Mouse (Mus musculus) fibroblast of lung, adult 2 months (primary cell): Measurements from ENCODE around the gene Prtn3.

ENCODE experiments used
- DNase-seq: peaks from one replicate; pipeline ENCODE4 v3.0.0-alpha.2; 2011; ENCODE audit warnings: low read depth

Gene Prtn3

GRCm38 (mm10) chr10:79874290-79874862 is at the start of gene Prtn3, which contains the start of gene Plppr3:
TSS of gene Prtn3 (plus strand) at chr10:79874476.
TSS of gene Plppr3 (minus strand) at chr10:79874634.
- DNase-seq: no peak

GRCm38 (mm10) chr10:79831583-79831982 is 42.7 kb upstream of the Prtn3 start:
- no peak for DNase-seq

GRCm38 (mm10) chr10:79832026-79832785 is 42.1 kb upstream of the Prtn3 start:
- no peak for DNase-seq

GRCm38 (mm10) chr10:79832786-79833181 is 41.5 kb upstream of the Prtn3 start:
- no peak for DNase-seq

- no peak for DNase-seq
Observed at GRCm38 (mm10) chr10:79834769-79835398, 39.4 kb upstream of the Prtn3 start.

GRCm38 (mm10) chr10:79836918-79837317 is 37.4 kb upstream of the Prtn3 start:
- DNase-seq: no peak

- no peak for DNase-seq
Observed at GRCm38 (mm10) chr10:79838151-79838550, 36.1 kb upstream of the Prtn3 start.

GRCm38 (mm10) chr10:79840091-79840490 is 34.2 kb upstream of the Prtn3 start:
- no peak for DNase-seq

GRCm38 (mm10) chr10:79840644-79841551 is 33.4 kb upstream of the Prtn3 start:
- peak; percentile 50 for DNase-seq

GRCm38 (mm10) chr10:79842322-79842721 is 32.0 kb upstream of the Prtn3 start:
- no peak for DNase-seq

- DNase-seq: no peak
Observed at GRCm38 (mm10) chr10:79843476-79843875, 30.8 kb upstream of the Prtn3 start.

- DNase-seq: no peak
Observed at GRCm38 (mm10) chr10:79846553-79846952, 27.7 kb upstream of the Prtn3 start.

GRCm38 (mm10) chr10:79849941-79850628 is 24.2 kb upstream of the Prtn3 start:
- DNase-seq: no peak

- no peak for DNase-seq
Observed at GRCm38 (mm10) chr10:79851653-79852052, 22.6 kb upstream of the Prtn3 start.

- DNase-seq: no peak
Observed at GRCm38 (mm10) chr10:79852107-79852789, 22.0 kb upstream of the Prtn3 start.

- DNase-seq: no peak
Observed at GRCm38 (mm10) chr10:79852827-79853226, 21.4 kb upstream of the Prtn3 start.

- peak; percentile 71 for DNase-seq
Observed at GRCm38 (mm10) chr10:79853392-79853791, 20.9 kb upstream of the Prtn3 start.

- DNase-seq: peak; percentile 100
Observed at GRCm38 (mm10) chr10:79853860-79854795, 20.1 kb upstream of the Prtn3 start, which contains the start of gene Ptbp1. TSS of gene Ptbp1 (plus strand) at chr10:79854427.

GRCm38 (mm10) chr10:79854801-79855541 is 19.3 kb upstream of the Prtn3 start:
- no peak for DNase-seq
